Mouse (Mus musculus) embryonic fibroblast, embryonic 13.5 days (primary cell): ENCODE data around the gene Cyp2u1. TPM values are rescaled to one million over a fixed set of nuclear protein-coding genes. Genes with fewer than 3 reads are reported as not detected.

Experiments
- H3K27ac ChIP-seq: 2 replicates; pipeline ENCODE4 v1.5.1; 2012; ENCODE audit warnings: low read length, control low read depth, inconsistent platforms; ENCODE audit not compliant: insufficient read depth
- H3K4me1 ChIP-seq: 2 replicates; pipeline ENCODE4 v1.6.1; 2011; ENCODE audit warnings: low read length; ENCODE audit not compliant: control insufficient read depth, insufficient read depth
- H3K4me3 ChIP-seq: 2 replicates; pipeline ENCODE4 v1.5.1; 2011; ENCODE audit warnings: mild to moderate bottlenecking, control low read depth, low read length; ENCODE audit not compliant: insufficient read depth
- CTCF ChIP-seq: IDR thresholded peaks from 2 replicates; pipeline ENCODE4 v1.5.1; 2011; ENCODE audit warnings: mild to moderate bottlenecking, control low read depth, low read length, moderate library complexity, borderline replicate concordance; ENCODE audit not compliant: insufficient read depth
- POLR2A ChIP-seq: IDR thresholded peaks from 2 replicates; pipeline ENCODE4 v1.6.1; 2011; ENCODE audit warnings: low read depth, mild to moderate bottlenecking, control low read depth, low read length, moderate library complexity
- polyA plus RNA-seq: library from polyadenylated mRNA; stranded (reverse); fragments of >200 nt; gene quantifications from 2 replicates; pipeline ENCODE4 v1.2.4, GENCODE M21; 2011; ENCODE audit warnings: low read depth; ENCODE audit not compliant: missing spikeins, insufficient read length

Gene Cyp2u1
- polyA plus RNA-seq, 1 experiment = 2.5 TPM

DNA sequence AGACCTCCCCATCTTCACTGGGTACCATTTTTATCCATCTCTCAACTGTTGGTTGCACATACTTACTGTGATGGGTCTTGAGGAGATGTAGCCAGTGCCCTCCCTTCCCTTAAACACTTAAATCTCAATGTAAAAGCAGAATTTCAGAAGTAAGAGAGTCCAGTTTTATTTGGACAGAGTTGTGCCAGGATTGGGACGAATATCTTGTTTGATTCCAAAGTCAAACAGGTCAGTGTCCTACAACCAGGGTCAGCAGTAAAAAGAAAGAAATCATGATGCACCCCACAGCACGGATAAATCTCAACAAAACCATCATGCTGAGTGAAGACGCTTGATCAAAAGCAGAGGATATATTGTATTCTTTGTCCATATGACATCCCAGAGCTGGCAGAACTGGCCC, 4.8 kb upstream of the Cyp2u1 start:
- H3K4me1 ChIP-seq = no peaks in the 10 kb centered on the region

DNA sequence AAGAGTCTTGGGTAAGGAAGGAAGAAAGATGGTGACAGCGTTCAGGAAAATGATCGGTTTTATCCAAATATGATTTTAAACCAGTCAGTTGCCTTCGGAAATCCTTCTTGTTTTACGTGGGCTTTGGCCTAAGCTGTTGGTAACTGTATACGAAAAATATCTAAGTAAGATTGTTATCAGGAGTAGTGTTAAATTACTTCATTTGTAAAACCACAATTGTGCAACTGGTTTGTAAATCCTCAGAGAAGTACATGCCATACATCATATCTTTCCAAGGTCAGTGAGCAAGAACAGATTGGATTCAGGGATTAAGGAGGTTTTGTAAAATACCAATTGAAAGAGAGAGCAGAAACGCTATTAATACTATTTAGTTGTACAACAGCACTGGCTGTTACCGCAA, 3.2 kb upstream of the Cyp2u1 start:
- no peak overlapping the region for H3K4me3 ChIP-seq
- H3K4me1 ChIP-seq = no peaks in the 10 kb centered on the region; the same call in 1 of the 2 replicates
- no peak for TF ChIP-seq POLR2A
- no peak for TF ChIP-seq CTCF
- H3K27ac ChIP-seq = no peak overlapping the region

More for the DNA sequence above, 4.8 kb upstream of the Cyp2u1 start:
- Histone ChIP-seq H3K27ac (no peak overlapping the region), H3K4me3 (no peak overlapping the region)
- TF ChIP-seq CTCF = no peak
- TF ChIP-seq POLR2A = no peak

DNA sequence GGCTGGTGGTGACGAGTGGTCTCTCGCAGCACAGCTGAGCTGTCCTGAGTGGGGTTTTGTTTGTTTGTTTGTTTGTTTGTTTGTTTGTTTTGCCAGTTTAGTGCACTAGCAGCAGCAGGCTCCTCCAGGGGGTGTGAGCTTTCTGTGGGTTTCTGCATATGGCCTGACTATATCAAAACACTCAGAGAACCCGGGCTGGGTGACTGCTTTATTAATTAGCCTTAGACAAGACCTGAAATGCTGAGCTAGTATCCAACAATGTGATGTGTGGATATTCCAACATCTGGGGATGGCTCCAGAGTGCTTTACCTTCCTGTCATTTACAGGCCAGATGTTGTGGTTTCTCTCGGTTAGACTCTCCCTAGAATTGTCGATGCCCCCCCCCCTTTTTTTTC, 290 bp upstream of the Cyp2u1 start:
- H3K4me3 ChIP-seq = peak overlapping the region; percentile 54
- H3K4me1 ChIP-seq = no peaks in the 10 kb centered on the region; the same call in 1 of the 2 replicates
- H3K27ac ChIP-seq = no peak overlapping the region
- no peak; the same call in 1 of the 2 replicates for TF ChIP-seq POLR2A
- TF ChIP-seq CTCF = no peak

DNA sequence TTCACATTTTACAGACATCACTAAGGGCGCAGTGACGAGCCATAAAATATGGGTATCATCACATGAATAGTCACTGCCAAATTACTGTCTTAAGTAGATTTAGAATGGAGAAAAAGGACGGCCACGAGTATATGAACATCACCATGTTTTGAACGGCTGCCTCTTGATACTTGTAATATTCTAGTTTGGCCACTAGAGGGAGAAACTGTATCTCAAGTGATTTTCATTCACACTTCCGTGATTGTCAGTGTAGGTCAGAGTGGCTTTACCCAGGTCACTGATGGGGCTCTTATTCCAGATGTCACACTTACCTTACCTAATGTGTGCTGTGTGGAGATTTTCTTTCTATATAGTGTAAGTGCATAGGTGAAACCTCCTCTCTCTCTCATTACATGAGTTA, 3.1 kb downstream of the Cyp2u1 start:
- Histone ChIP-seq H3K4me3 (no peak overlapping the region), H3K27ac (no peak overlapping the region), H3K4me1 (no peaks in the 10 kb centered on the region; the same call in 1 of the 2 replicates)
- TF ChIP-seq POLR2A (no peak), CTCF (no peak)

DNA sequence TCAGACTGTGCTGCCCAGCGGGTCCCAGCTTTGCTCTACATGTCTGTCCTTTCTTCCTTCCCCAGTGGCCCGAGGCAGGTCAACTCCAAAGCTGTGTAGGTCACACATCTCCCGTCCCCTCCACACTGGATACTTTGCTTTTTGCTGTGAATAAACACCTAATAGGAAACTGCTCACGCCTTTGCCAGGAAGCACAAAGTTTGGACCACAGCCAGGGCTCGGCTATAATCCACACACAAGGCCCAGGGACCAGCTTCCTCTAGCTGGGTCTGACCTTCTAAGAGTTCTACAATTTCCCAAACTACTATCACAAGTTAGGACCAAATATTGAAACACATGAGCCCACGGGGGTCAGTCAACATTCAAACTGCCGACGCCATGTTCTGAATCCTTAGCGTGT, 3.9 kb downstream of the Cyp2u1 start:
- H3K27ac ChIP-seq = no peak overlapping the region
- H3K4me1 ChIP-seq = no peaks in the 10 kb centered on the region; the same call in 1 of the 2 replicates
- TF ChIP-seq CTCF (no peak), POLR2A (no peak)
- no peak overlapping the region for H3K4me3 ChIP-seq

DNA sequence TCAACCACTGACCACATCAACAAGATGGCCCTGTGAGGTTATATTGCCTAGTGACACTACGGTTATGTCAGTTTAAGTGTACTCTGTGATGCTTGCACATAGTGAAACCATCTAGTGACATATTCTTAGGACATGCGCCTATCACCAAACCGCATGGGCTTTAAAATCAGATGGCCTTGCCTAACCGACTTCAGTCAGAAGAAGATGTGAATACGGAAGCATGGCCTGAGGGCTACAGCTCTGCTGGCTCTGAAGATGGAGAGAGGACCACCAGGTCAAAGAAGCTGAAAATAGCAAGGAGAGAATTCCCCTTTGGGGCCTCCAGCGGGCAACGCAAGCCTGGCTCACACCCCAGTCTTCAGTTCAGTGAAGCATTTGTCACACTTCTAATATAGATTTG, 6.1 kb downstream of the Cyp2u1 start:
- TF ChIP-seq POLR2A (no peak), CTCF (no peak)
- H3K27ac ChIP-seq = no peak overlapping the region
- H3K4me1 ChIP-seq = no peaks in the 10 kb centered on the region; the same call in 1 of the 2 replicates
- H3K4me3 ChIP-seq = no peak overlapping the region

DNA sequence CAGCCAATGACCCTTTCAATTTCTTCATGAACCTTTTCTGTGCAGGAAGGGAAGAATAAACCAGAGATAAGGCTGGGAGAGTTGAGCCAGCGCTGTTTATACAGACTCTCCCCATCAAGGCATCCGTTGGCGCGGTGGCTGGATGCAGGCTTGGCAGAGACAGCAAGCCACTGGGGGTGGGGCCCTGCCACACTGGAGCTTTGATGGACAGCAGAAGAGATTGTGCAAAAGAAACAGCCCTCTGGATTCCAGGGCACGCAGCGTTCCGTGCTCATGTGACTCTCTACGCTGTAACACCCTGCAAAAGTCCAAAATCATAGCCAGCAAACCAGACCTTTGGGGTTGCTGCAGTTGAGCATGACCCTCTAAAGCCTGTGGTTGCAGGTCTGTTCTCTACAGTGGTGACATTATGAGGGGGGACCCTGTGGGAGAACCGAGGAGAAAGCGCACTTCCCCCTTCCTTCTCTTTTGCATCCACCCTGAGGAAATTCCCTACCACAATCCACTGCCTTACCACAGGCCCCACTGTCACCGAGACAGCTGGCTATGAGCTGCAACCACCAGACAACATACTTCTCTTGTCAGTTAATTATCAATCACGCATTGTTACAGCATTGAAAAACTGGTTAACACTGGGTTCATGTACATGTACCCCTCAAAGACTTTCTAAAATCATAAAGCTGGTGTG, 7.4 kb downstream of the Cyp2u1 start:
- Histone ChIP-seq H3K4me3 (no peak overlapping the region), H3K4me1 (no peaks in the 10 kb centered on the region), H3K27ac (no peak overlapping the region)
- no peak for TF ChIP-seq POLR2A
- no peak for TF ChIP-seq CTCF

DNA sequence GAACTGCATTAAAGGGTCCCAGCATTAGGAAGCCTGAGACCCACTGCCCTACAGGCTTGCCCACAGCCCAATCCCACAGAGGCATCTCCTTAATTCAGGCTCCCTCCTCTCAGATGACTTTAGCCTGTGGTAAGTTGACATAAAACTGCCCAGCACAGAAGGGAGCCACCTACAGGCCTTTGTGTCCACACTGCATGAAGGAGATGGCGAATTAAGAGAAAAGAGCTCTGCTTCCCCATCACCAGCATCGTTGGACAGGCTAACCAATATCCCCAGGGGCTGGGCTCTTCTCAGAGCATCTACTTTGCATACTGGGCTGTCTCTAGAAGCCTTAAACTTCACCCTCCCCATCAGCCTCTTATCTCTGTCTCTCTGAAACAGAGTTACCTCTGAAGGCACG, 8.5 kb downstream of the Cyp2u1 start:
- no peaks in the 10 kb centered on the region for H3K4me1 ChIP-seq
- H3K4me3 ChIP-seq = no peak overlapping the region

DNA sequence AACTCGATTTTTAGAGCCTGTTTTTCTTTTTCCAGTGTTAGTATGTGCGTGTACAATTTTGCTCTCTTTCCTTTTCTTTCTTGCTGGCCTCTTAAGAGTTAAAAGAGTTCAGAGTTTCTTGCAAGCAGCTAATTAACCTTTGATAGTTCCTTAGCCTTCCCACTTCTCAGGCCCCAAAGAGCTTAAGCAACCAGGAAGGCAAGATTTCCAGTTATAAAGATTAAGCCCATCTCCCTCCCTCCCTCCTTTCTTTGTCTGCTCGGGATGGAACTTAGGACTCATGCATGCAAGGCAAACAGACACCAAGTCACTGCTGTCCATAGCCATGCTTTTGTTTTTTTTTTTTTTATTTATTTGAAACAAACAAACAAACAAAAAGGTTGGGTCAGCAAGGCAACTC, 10.1 kb downstream of the Cyp2u1 start:
- Histone ChIP-seq H3K4me3 (no peak overlapping the region), H3K4me1 (no peaks in the 10 kb centered on the region), H3K27ac (no peak overlapping the region)
- TF ChIP-seq POLR2A (no peak), CTCF (no peak)

More for the DNA sequence above, 8.5 kb downstream of the Cyp2u1 start:
- H3K27ac ChIP-seq = no peak overlapping the region
- TF ChIP-seq POLR2A (no peak), CTCF (no peak)

DNA sequence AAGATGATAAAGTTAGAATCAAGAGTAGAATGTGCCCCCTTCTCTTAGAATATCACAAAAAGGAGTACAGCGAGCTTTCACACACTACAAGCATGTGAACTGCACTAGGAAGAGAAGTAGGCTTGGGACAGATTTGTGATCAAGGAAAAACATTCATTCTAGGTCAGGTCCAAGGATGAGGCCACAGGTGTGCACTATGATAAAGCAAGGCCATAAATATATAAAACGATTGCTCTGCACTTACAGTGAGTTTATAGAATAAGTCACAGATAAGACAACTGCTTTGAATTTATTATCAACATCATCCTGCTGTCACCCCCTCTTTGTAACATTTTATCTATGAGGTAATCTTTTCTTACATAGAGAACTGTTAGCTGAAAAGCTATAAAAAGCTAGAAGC, 10.7 kb downstream of the Cyp2u1 start:
- Histone ChIP-seq H3K4me3 (no peak overlapping the region), H3K27ac (no peak overlapping the region), H3K4me1 (no peaks in the 10 kb centered on the region)
- TF ChIP-seq CTCF (no peak), POLR2A (no peak)
